Mouse (Mus musculus): ENCODE data around the gene Izumo2. TPM values are rescaled to one million over a fixed set of nuclear protein-coding genes. Genes with fewer than 3 reads are reported as not detected.

Izumo2 gene
- polyA plus RNA-seq, 1 experiment: not detected

- no peak for DNase-seq (ENCODE audit: low spot score)
These were observed 51.8 kb downstream of the Izumo2 start for GRCm38 (mm10) chr7:44760366-44760765.

GRCm38 (mm10) chr7:44768129-44768528, 59.6 kb downstream of the Izumo2 start:
- no peak for DNase-seq (ENCODE audit: low spot score)

Other genes starting within 250 kb of the Izumo2 start
- 0.10 and 0.22 TPM in 2 replicates for gene Aspdh, start 243.4 kb upstream of the Izumo2 start, polyA plus RNA-seq (2012; rRNA removed)
- gene Josd2, start 240.8 kb upstream of the Izumo2 start, polyA plus RNA-seq (2012; rRNA removed): 85.0 and 110 TPM in 2 replicates
- gene Emc10, start 212.2 kb upstream of the Izumo2 start, polyA plus RNA-seq (2012; rRNA removed): 127 TPM in 2 replicates
- 10.0 and 12.5 TPM in 2 replicates for gene Fam71e1, start 212.2 kb upstream of the Izumo2 start, polyA plus RNA-seq (2012; rRNA removed)
- gene Mybpc2, start 184.1 kb upstream of the Izumo2 start, polyA plus RNA-seq (2012; rRNA removed): 0.63 and 0.69 TPM in 2 replicates
- gene Spib, start 176.7 kb upstream of the Izumo2 start, polyA plus RNA-seq (2012; rRNA removed): 0.38 and 0.41 TPM in 2 replicates
- 15.8 and 19.7 TPM in 2 replicates for gene Pold1, start 159.9 kb upstream of the Izumo2 start, polyA plus RNA-seq (2012; rRNA removed)
- 89.0 and 106 TPM in 2 replicates for gene Nr1h2, start 154.8 kb upstream of the Izumo2 start, polyA plus RNA-seq (2012; rRNA removed)
- 5.3 TPM in 2 replicates for gene Napsa, start 136.4 kb upstream of the Izumo2 start, polyA plus RNA-seq (2012; rRNA removed)
- gene Kcnc3, start 118.1 kb upstream of the Izumo2 start, polyA plus RNA-seq (2012; rRNA removed): 0.43 and 1.1 TPM in 2 replicates
- 8.7 and 16.9 TPM in 2 replicates for gene Myh14, start 37.9 kb upstream of the Izumo2 start, polyA plus RNA-seq (2012; rRNA removed)
- 29.9 and 36.3 TPM in 2 replicates for gene Vrk3, start 39.7 kb downstream of the Izumo2 start, polyA plus RNA-seq (2012; rRNA removed)
- gene Zfp473, start 42.3 kb downstream of the Izumo2 start, polyA plus RNA-seq (2012; rRNA removed): 0.32 and 0.41 TPM in 2 replicates
- gene Nup62, start 107.3 kb downstream of the Izumo2 start, polyA plus RNA-seq (2012; rRNA removed): 30.5 and 34.7 TPM in 2 replicates
- gene Il4i1, start 107.6 kb downstream of the Izumo2 start, polyA plus RNA-seq (2012; rRNA removed): 1.7 and 2.5 TPM in 2 replicates
- gene Atf5, start 107.9 kb downstream of the Izumo2 start, polyA plus RNA-seq (2012; rRNA removed): 43.4 and 63.6 TPM in 2 replicates
- gene Akt1s1, start 140.2 kb downstream of the Izumo2 start, polyA plus RNA-seq (2012; rRNA removed): 93.8 and 99.5 TPM in 2 replicates
- gene Tbc1d17, start 140.3 kb downstream of the Izumo2 start, polyA plus RNA-seq (2012; rRNA removed): 67.3 and 68.9 TPM in 2 replicates
- gene Pnkp, start 148.4 kb downstream of the Izumo2 start, polyA plus RNA-seq (2012; rRNA removed): 23.4 and 24.1 TPM in 2 replicates
- gene Ptov1, start 161.0 kb downstream of the Izumo2 start, polyA plus RNA-seq (2012; rRNA removed): 176 and 195 TPM in 2 replicates
- gene Med25, start 184.0 kb downstream of the Izumo2 start, polyA plus RNA-seq (2012; rRNA removed): 57.8 and 66.1 TPM in 2 replicates
- gene Fuz, start 187.3 kb downstream of the Izumo2 start, polyA plus RNA-seq (2012; rRNA removed): 47.7 and 53.9 TPM in 2 replicates
- gene Ap2a1, start 220.8 kb downstream of the Izumo2 start, polyA plus RNA-seq (2012; rRNA removed): 74.2 and 77.7 TPM in 2 replicates
- 0.03 and 0.08 TPM in 2 replicates for gene Tsks, start 234.5 kb downstream of the Izumo2 start, polyA plus RNA-seq (2012; rRNA removed)